Mouse (Mus musculus) limb, embryonic 14.5 days (tissue): ENCODE data around the gene Olfr616. TPM values are rescaled to one million over a fixed set of nuclear protein-coding genes. Genes with fewer than 3 reads are reported as not detected.

Source experiments
- ATAC-seq: fragments of 200-750 bp; cut with Nextera tagmentation; 2 replicates; pipeline ENCODE4 v1.8.0; 2017; ENCODE audit warnings: low read depth, moderate number of reproducible peaks, moderate TSS enrichment; ENCODE audit not compliant: low FRiP score
- DNase-seq: peaks from one replicate; pipeline ENCODE4 v3.0.0-alpha.2; 2015; ENCODE audit warnings: low spot score
- H3K27ac ChIP-seq: fragments of 300-500 bp; sonication (generic); replicated peaks from 2 replicates; pipeline ENCODE4 v1.5.1; 2014; ENCODE audit warnings: low read depth, mild to moderate bottlenecking, low read length, moderate library complexity, mixed read lengths
- H3K27me3 ChIP-seq: fragments of 300-500 bp; sonication (generic); 2 replicates; pipeline ENCODE4 v1.6.1; 2014; ENCODE audit warnings: low read length, mixed read lengths; ENCODE audit not compliant: control insufficient read depth, insufficient read depth
- H3K36me3 ChIP-seq: fragments of 300-500 bp; sonication (generic); 2 replicates; pipeline ENCODE4 v1.6.1; 2014; ENCODE audit warnings: mild to moderate bottlenecking, low read length, moderate library complexity, mixed read lengths; ENCODE audit not compliant: control insufficient read depth, insufficient read depth
- H3K4me1 ChIP-seq: fragments of 300-500 bp; sonication (generic); 2 replicates; pipeline ENCODE4 v1.6.1; 2014; ENCODE audit warnings: antibody characterized with exemption, low read length, mixed read lengths; ENCODE audit not compliant: control insufficient read depth, insufficient read depth
- H3K4me2 ChIP-seq: fragments of 300-500 bp; sonication (generic); replicated peaks from 2 replicates; pipeline ENCODE4 v1.6.1; 2014; ENCODE audit warnings: low read depth, mild to moderate bottlenecking, low read length, moderate library complexity; ENCODE audit not compliant: severe bottlenecking
- H3K4me3 ChIP-seq: fragments of 300-500 bp; sonication (generic); replicated peaks from 2 replicates; pipeline ENCODE4 v1.5.1; 2014; ENCODE audit warnings: low read length
- H3K9ac ChIP-seq: fragments of 300-500 bp; sonication (generic); 2 replicates; pipeline ENCODE4 v1.6.1; 2014; ENCODE audit warnings: mild to moderate bottlenecking, low read depth, low read length, moderate library complexity; ENCODE audit not compliant: severe bottlenecking
- H3K9me3 ChIP-seq: fragments of 300-500 bp; sonication (generic); 2 replicates; pipeline ENCODE4 v1.6.1; 2016; ENCODE audit warnings: low read length; ENCODE audit not compliant: control insufficient read depth
- POLR2A ChIP-seq: fragments of 200-500 bp; IDR thresholded peaks from 2 replicates; pipeline ENCODE4 v1.8.0; 2012; ENCODE audit warnings: inconsistent platforms, mild to moderate bottlenecking, moderate library complexity, borderline replicate concordance; ENCODE audit not compliant: insufficient read depth, insufficient read length; ENCODE audit errors: extremely low read depth
- WGBS: fragments of 180-500 bp; shearing (Covaris S2); extraction: QIAGEN DNeasy Blood & Tissue Kit; methylation state at CpG from one replicate; pipeline ENCODE4 v1.1.7; 2014; 5-methylcytosine and 5-hydroxymethylcytosine counted together
- polyA plus RNA-seq, 2 experiments: library from polyadenylated mRNA; depleted of rRNA in 1 of 2; stranded (reverse) in 1 of 2; unstranded in 1 of 2; fragments of >200 nt; fragmentation: Nextera tagmentation in 1 of 2; extraction: Ambion mirVana in 1 of 2; gene quantifications; 2 replicates each; pipeline versions ENCODE4 v1.2.1 to v1.2.3; 2012 to 2014

Olfr616 gene
- polyA plus RNA-seq (2012; rRNA removed) (not detected in 2 replicates), polyA plus RNA-seq (2014; fragmentation: Nextera tagmentation; extraction: Ambion mirVana) (not detected in 2 replicates)

GRCm38 (mm10) chr7:103569043-103569442, at the start of gene Olfr616:
Gene Olfr616 (minus strand): TSS chr7:103569143.
- H3K27ac ChIP-seq, result no peak within 1 kb of the TSS
- no peak within 1 kb of the TSS for H3K4me3 ChIP-seq
- H3K27me3 ChIP-seq, result no peaks in the 10 kb centered on the region
- no peak within 1 kb of the TSS for H3K4me2 ChIP-seq
- no peak within 1 kb of the TSS for H3K9ac ChIP-seq
- no peak for TF ChIP-seq POLR2A
- no peaks in the 10 kb centered on the region for H3K4me1 ChIP-seq
- H3K36me3 ChIP-seq, result no peaks in the 10 kb centered on the region
- ATAC-seq (no peak), DNase-seq (no peak)
- no peaks in the 10 kb centered on the region for H3K9me3 ChIP-seq
- WGBS, result 70% methylated on average over 3 of the region's 3 CpGs

DNA sequence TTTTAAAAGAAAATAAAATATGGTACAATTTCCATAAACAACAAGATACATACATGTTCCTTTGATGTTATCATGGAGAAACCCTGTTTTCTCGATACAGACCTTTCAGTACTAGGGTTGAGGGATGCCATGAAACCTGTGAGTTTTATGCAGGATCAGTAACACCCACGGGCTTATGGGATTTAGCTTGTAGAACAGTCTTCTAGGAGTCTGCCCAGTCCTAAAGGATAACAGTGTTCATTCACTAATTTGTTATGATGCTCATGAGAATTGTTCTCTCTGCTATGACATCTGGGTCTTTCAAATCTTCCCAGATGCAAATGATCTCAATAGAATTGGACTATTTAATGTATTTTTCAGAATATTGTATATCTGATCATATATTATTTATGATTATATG, 43.5 kb upstream of the Olfr616 start, which contains the start of gene Olfr620:
TSS of gene Olfr620 (minus strand) at position 101 of the 400 bp plus-strand sequence.
- Histone ChIP-seq H3K27ac (no peak within 1 kb of the TSS), H3K9ac (no peak within 1 kb of the TSS), H3K9me3 (no peaks in the 10 kb centered on the region), H3K27me3 (no peaks in the 10 kb centered on the region), H3K4me2 (no peak within 1 kb of the TSS), H3K4me1 (no peaks in the 10 kb centered on the region), H3K36me3 (no peaks in the 10 kb centered on the region), H3K4me3 (no peak within 1 kb of the TSS)
- WGBS, result 72% methylated on average over 2 of the region's 2 CpGs
- DNase-seq (no peak), ATAC-seq (no peak)
- no peak for TF ChIP-seq POLR2A

- no peaks in the 10 kb centered on the region for H3K36me3 ChIP-seq
- TF ChIP-seq POLR2A, result no peak
- H3K9me3 ChIP-seq, result no peaks in the 10 kb centered on the region
- no peaks in the 10 kb centered on the region for H3K4me1 ChIP-seq
- no peak overlapping the region for H3K4me2 ChIP-seq
- ATAC-seq (no peak), DNase-seq (no peak)
- H3K9ac ChIP-seq, result no peak overlapping the region
- H3K27ac ChIP-seq, result no peak overlapping the region
- no peak overlapping the region for H3K4me3 ChIP-seq
- no peaks in the 10 kb centered on the region for H3K27me3 ChIP-seq
- 85% methylated on average over 2 of the region's 2 CpGs for WGBS
These were observed 38.5 kb upstream of the Olfr616 start for GRCm38 (mm10) chr7:103607425-103607824.

DNA sequence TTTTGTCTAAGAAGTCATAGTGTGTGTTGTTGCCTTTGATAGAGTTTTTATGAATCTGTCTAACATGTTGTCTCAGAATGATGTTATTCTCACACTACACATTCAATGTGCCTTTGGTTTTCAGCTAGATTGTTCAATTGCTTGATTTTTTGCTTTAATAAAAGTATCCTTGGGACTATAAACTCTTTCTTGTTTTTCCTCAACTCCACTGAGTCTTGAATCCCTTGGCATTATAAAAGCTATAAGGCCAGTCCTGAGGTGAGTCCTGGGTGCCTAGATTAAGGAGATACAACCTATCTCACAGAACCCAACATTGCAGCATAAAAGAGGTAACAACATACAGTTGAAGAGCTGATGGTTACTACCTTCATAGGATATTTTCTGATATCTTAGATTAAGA, 31.3 kb upstream of the Olfr616 start, which contains the start of gene Olfr619:
TSS of gene Olfr619 (plus strand) at position 301 of the 400 bp plus-strand sequence.
- Histone ChIP-seq H3K27ac (no peak within 1 kb of the TSS), H3K4me2 (no peak within 1 kb of the TSS), H3K36me3 (no peaks in the 10 kb centered on the region), H3K4me1 (no peaks in the 10 kb centered on the region), H3K9ac (no peak within 1 kb of the TSS), H3K4me3 (no peak within 1 kb of the TSS), H3K9me3 (no peaks in the 10 kb centered on the region), H3K27me3 (no peaks in the 10 kb centered on the region)
- no peak for TF ChIP-seq POLR2A
- DNase-seq (no peak), ATAC-seq (no peak)

DNA sequence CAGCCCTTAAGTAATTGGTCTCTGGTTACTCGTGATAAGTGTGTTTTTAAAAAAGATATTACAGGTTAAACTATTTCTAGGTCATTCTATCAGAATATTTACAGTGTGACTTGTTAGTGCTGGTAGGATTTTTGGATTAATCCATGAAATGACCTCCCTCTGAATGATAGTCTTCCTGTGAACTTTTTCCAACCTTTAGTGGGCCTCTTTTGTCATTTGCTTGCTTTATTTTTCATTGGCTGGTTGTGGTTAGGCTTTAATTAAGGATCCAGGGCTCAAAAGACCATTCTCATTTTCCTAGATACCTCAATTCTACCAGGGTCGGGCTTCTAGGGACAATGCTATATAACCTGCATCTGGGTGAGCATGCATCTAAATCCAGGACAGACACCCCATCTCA, 20.9 kb upstream of the Olfr616 start, which contains the start of gene Olfr618:
TSS of gene Olfr618 (plus strand) at position 301 of the 400 bp plus-strand sequence.
- no peak for TF ChIP-seq POLR2A
- H3K36me3 ChIP-seq, result no peaks in the 10 kb centered on the region
- H3K4me1 ChIP-seq, result no peaks in the 10 kb centered on the region
- no peak for DNase-seq
- no peaks in the 10 kb centered on the region for H3K27me3 ChIP-seq
- H3K9me3 ChIP-seq, result no peaks in the 10 kb centered on the region
- 57% methylated on average over 2 of the region's 2 CpGs for WGBS
- H3K4me2 ChIP-seq, result no peak within 1 kb of the TSS
- H3K4me3 ChIP-seq, result no peak within 1 kb of the TSS
- no peak within 1 kb of the TSS for H3K27ac ChIP-seq
- ATAC-seq, result no peak
- H3K9ac ChIP-seq, result no peak within 1 kb of the TSS
